Mouse (Mus musculus): ENCODE data around the gene Ogn.
A peak's percentile ranks its signal among the peaks of the same experiment; 100 is the strongest.
"Not testable (repeated sequence)": the region's sequence is repeated elsewhere in the genome, so short reads cannot be mapped to it uniquely, and the experiment has no call there.

Gene Ogn

DNA sequence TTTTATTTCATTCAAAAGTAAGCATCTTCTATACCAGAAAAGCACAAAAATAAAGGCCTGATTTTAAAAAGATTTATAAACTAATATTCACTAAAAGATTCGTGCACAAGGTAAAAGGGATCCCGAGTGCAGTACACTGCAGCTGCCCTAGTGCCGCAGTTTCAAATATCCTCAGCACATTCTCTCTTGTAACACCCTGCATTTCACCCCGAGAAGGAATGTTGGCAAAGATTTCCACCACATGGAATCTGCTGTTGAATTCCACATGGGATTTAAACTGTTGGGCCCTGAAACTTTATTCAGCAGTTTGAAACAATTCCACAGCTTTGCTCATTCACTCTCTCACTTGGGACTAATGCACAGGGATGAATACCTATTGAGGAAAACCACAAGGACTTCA, at the start of gene Ogn:
TSS of gene Ogn (plus strand) at position 333 of the 400 bp plus-strand sequence.
- no peak for DNase-seq (ENCODE audit: low read depth, low spot score)
- Histone ChIP-seq H3K36me3 (ENCODE audit: control insufficient read depth, insufficient read depth, low read length, poor library complexity, severe bottlenecking) (no peaks in the 10 kb centered on the region), H3K27me3 (ENCODE audit: control insufficient read depth, insufficient read depth, low read length, poor library complexity, severe bottlenecking) (no peaks in the 10 kb centered on the region)

GRCm38 (mm10) chr13:49559185-49559584, 48.7 kb upstream of the Ogn start:
- peak; percentile 2 for DNase-seq (ENCODE audit: low read depth, low spot score)

GRCm38 (mm10) chr13:49560886-49561285, 47.0 kb upstream of the Ogn start:
- H3K27me3 ChIP-seq (ENCODE audit: control insufficient read depth, insufficient read depth, low read length, poor library complexity, severe bottlenecking): no peaks in the 10 kb centered on the region
- DNase-seq (ENCODE audit: low read depth, low spot score): no peak
- H3K36me3 ChIP-seq (ENCODE audit: control insufficient read depth, insufficient read depth, low read length, poor library complexity, severe bottlenecking): no peaks in the 10 kb centered on the region

More at GRCm38 (mm10) chr13:49559185-49559584, 48.7 kb upstream of the Ogn start:
- H3K27me3 ChIP-seq (ENCODE audit: control insufficient read depth, insufficient read depth, low read length, poor library complexity, severe bottlenecking): no peaks in the 10 kb centered on the region
- no peaks in the 10 kb centered on the region for H3K36me3 ChIP-seq (ENCODE audit: control insufficient read depth, insufficient read depth, low read length, poor library complexity, severe bottlenecking)

- no peak for DNase-seq (ENCODE audit: low read depth, low spot score)
- H3K27me3 ChIP-seq (ENCODE audit: control insufficient read depth, insufficient read depth, low read length, poor library complexity, severe bottlenecking): no peaks in the 10 kb centered on the region
Observed at GRCm38 (mm10) chr13:49564347-49564746, 43.5 kb upstream of the Ogn start.

DNA sequence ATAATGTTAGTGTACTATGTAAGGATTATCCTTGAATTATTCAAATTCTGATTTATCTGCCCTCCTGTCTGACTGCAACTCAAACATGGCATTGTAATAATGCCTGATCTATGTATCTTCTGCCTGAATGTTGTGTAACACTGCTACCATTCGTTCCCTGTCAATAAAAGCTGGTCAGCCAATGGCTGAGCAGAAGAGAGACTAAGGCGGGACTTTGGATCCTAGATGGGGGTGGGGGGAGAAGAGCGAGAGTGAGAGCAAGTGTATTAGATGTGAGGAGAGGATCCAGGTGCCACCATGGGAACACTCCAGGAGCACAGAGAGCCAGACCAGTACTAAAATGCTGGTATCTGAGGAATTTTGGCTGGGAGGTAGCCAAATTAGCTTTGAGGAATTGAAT, 37.5 kb upstream of the Ogn start:
- Histone ChIP-seq H3K27me3 (ENCODE audit: control insufficient read depth, insufficient read depth, low read length, poor library complexity, severe bottlenecking) (no peaks in the 10 kb centered on the region), H3K36me3 (ENCODE audit: control insufficient read depth, insufficient read depth, low read length, poor library complexity, severe bottlenecking) (no peaks in the 10 kb centered on the region)
- DNase-seq (ENCODE audit: low read depth, low spot score): no peak

More at GRCm38 (mm10) chr13:49564347-49564746, 43.5 kb upstream of the Ogn start:
- no peaks in the 10 kb centered on the region for H3K36me3 ChIP-seq (ENCODE audit: control insufficient read depth, insufficient read depth, low read length, poor library complexity, severe bottlenecking)

DNA sequence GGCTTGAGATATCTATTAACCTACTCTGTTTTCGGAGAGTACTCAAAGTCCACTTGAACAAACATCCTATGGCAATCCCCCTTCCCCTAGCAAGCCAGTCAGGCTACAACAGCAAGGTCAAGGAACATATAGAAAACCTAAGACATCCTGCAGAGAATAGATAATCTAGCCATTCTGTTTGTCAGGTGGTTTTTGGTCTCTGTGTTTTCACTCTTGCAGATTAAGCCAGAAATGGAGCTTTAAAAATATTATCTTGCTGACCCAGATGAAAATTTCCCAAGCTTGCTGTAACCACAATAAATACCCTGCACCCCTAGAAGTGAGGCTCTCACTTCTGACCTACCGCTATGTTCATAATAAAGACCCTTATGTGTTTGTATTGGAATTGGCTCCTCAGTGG, 36.4 kb upstream of the Ogn start:
- no peak for DNase-seq (ENCODE audit: low read depth, low spot score)
- Histone ChIP-seq H3K27me3 (ENCODE audit: control insufficient read depth, insufficient read depth, low read length, poor library complexity, severe bottlenecking) (no peaks in the 10 kb centered on the region), H3K36me3 (ENCODE audit: control insufficient read depth, insufficient read depth, low read length, poor library complexity, severe bottlenecking) (no peaks in the 10 kb centered on the region)

- no peak for DNase-seq (ENCODE audit: low read depth, low spot score)
- H3K36me3 ChIP-seq (ENCODE audit: control insufficient read depth, insufficient read depth, low read length, poor library complexity, severe bottlenecking): no peaks in the 10 kb centered on the region
- no peaks in the 10 kb centered on the region for H3K27me3 ChIP-seq (ENCODE audit: control insufficient read depth, insufficient read depth, low read length, poor library complexity, severe bottlenecking)
Observed at GRCm38 (mm10) chr13:49581541-49582530, 26.0 kb upstream of the Ogn start, which contains the start of gene Omd. TSS of gene Omd (plus strand) at chr13:49582462.

GRCm38 (mm10) chr13:49583859-49584258, 24.0 kb upstream of the Ogn start:
- no peak for DNase-seq (ENCODE audit: low read depth, low spot score)
- H3K27me3 ChIP-seq (ENCODE audit: control insufficient read depth, insufficient read depth, low read length, poor library complexity, severe bottlenecking): no peaks in the 10 kb centered on the region
- H3K36me3 ChIP-seq (ENCODE audit: control insufficient read depth, insufficient read depth, low read length, poor library complexity, severe bottlenecking): no peaks in the 10 kb centered on the region

GRCm38 (mm10) chr13:49584307-49585005, 23.4 kb upstream of the Ogn start:
- no peak for DNase-seq (ENCODE audit: low read depth, low spot score)
- H3K27me3 ChIP-seq (ENCODE audit: control insufficient read depth, insufficient read depth, low read length, poor library complexity, severe bottlenecking): no peaks in the 10 kb centered on the region
- H3K36me3 ChIP-seq (ENCODE audit: control insufficient read depth, insufficient read depth, low read length, poor library complexity, severe bottlenecking): no peaks in the 10 kb centered on the region

DNA sequence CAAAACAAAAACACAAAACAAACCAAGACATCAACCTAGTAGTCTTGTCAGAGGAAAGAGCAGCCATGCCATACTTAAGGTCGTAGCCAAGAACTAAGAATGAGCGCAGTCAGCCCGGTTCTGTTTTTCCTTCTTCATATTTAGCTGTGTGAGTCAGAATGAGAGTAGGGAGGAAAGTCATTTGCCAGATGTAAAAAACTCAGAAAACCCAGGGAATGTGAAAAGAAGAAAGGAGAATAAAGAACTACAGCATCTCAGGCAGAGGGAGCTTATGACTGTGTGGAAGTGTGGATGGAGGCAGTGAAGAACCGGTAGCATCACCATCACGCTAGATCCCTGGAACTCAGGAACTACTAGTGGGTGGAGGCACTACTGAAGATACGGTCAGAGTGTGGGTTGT, 21.8 kb upstream of the Ogn start:
- DNase-seq (ENCODE audit: low read depth, low spot score): no peak
- no peaks in the 10 kb centered on the region for H3K27me3 ChIP-seq (ENCODE audit: control insufficient read depth, insufficient read depth, low read length, poor library complexity, severe bottlenecking)
- H3K36me3 ChIP-seq (ENCODE audit: control insufficient read depth, insufficient read depth, low read length, poor library complexity, severe bottlenecking): no peaks in the 10 kb centered on the region

DNA sequence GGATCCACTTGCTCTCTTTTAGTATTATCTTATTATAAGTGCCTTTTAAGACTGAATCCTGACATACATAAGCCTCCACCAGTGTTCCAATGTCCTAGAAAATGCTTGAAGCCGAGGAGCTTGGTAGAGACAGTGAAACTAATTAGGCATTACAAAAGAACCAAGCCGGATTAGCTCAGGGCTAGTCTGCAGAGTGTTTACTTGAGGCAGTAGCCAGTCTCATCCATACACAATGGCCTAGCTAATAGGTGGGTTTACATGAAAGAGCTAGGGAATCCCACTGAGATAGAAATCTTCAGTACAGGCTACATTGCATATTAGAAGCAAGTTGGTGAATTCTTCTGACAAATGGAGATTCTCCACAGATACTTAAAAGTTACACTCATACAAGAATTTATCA, 5.3 kb upstream of the Ogn start:
- H3K27me3 ChIP-seq (ENCODE audit: control insufficient read depth, insufficient read depth, low read length, poor library complexity, severe bottlenecking); H3K36me3 ChIP-seq (ENCODE audit: control insufficient read depth, insufficient read depth, low read length, poor library complexity, severe bottlenecking); DNase-seq (ENCODE audit: low read depth, low spot score): not testable (repeated sequence)

- no peak for DNase-seq (ENCODE audit: low read depth, low spot score)
- Histone ChIP-seq H3K36me3 (ENCODE audit: control insufficient read depth, insufficient read depth, low read length, poor library complexity, severe bottlenecking) (no peaks in the 10 kb centered on the region), H3K27me3 (ENCODE audit: control insufficient read depth, insufficient read depth, low read length, poor library complexity, severe bottlenecking) (no peaks in the 10 kb centered on the region)
Observed at GRCm38 (mm10) chr13:49603603-49604002, 4.2 kb upstream of the Ogn start.

- Histone ChIP-seq H3K36me3 (ENCODE audit: control insufficient read depth, insufficient read depth, low read length, poor library complexity, severe bottlenecking) (no peaks in the 10 kb centered on the region), H3K27me3 (ENCODE audit: control insufficient read depth, insufficient read depth, low read length, poor library complexity, severe bottlenecking) (no peaks in the 10 kb centered on the region)
- no peak for DNase-seq (ENCODE audit: low read depth, low spot score)
Observed at GRCm38 (mm10) chr13:49608589-49609322, 910 bp downstream of the Ogn start.

GRCm38 (mm10) chr13:49617021-49617420, 9.2 kb downstream of the Ogn start:
- DNase-seq (ENCODE audit: low read depth, low spot score): no peak
- H3K36me3 ChIP-seq (ENCODE audit: control insufficient read depth, insufficient read depth, low read length, poor library complexity, severe bottlenecking): no peaks in the 10 kb centered on the region
- H3K27me3 ChIP-seq (ENCODE audit: control insufficient read depth, insufficient read depth, low read length, poor library complexity, severe bottlenecking): no peaks in the 10 kb centered on the region
